Mouse (Mus musculus) ZHBTc4 (cell line): Measurements from ENCODE around the gene Drap1.

Source experiments
- DNase-seq: peaks from one replicate; pipeline ENCODE4 v3.0.0-alpha.2; 2011; ENCODE audit warnings: low read depth, low spot score

Drap1 gene

DNA sequence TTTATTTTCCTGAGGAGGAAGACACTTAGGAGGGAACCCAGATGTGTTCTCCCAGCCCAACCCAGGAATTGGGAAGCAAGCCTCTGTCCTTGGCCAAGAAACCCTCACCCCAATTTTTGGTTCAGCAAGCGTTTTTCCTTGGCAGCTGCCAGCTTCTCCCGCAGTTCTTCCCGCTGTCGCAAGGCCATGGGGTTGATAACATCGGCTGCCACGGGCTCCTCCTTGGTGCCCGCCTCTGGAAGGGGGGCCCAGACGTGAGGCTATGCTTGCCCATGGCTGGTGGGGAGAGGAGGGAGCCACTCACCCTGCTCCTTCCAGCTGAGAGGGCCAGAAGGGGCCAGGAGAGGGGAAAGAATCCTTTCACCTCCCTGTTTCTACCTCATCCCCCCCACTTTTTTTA, 40.1 kb downstream of the Drap1 start:
- DNase-seq, result no peak

DNA sequence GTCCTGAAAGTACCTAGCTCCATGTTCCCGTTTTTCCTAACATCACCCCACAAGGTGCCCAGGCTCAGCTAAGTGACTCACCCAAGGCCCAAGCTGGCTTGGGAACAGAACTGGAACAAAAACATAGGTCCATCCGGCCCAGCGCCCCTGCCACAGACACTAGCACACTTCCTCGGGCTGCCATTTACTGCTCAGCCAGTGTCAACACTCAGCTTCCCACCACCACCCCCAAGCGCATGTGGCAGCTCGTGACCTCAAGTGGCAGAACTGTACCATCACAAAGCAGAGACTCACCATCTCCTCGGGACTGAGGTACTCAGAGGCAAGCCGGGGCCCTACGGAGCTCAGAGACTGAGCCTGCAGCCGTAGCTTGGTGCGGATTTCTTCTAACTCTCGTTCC, 41.5 kb downstream of the Drap1 start:
- no peak for DNase-seq

DNA sequence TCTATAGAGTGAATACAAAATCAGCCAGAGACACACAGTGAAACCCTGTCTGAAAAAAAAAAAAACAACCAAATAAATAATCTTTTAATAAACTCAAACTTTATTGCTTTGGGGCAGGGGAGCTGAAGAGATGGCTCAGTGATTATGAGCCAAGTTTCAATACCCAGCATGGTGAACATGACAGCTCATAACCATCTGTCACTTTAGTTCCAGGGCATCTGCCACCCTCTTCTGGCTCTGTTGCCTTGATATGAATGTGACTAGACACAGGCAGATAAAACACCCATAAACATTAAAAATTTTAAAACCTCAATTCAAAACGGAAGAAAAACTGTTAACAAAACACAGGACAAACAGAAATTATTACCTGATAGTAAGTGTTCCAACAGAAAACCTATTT, 47.3 kb downstream of the Drap1 start:
- no peak for DNase-seq

DNA sequence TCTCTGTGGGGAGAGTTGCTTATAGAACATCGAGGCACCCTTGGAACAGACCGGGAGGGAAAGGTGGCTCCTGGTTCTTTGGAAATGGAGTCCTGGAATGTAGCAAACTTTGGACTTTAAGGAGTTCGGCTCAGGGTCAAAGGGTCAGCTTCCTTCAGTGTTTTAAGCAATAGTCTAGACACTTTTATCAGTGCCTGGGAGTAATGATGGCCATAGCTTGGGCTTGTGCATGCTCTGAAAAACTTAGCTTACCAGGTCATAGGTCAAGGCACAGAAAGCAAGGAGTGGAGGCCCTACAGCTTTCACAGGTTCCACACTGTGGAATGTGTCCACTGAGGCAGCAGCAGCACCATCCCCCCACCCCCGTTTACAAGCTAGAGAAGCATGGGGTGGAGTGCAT, 50.0 kb downstream of the Drap1 start:
- DNase-seq, result no peak

DNA sequence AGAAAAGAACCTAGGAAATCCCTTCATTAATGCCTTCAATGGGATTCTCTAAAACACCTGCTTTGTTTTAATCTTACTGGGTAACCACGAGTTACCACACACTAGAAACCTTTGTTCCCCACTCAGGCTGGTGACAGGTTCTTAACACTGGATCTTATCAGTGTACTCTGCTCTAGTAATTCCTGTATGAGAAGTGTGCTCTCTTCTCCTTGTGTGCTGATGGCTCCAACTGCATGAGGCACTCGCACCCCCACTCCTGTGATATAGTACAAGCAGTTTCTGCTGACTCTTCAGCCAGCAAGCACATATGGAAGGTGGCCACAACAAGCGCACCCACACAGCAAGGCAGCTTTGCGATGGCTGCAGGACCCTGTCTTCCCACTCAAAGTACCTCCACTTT, 50.6 kb downstream of the Drap1 start:
- DNase-seq, result no peak
